Mouse (Mus musculus): ENCODE results near the gene Gm45808. TPM values are rescaled to one million over a fixed set of nuclear protein-coding genes. Genes with fewer than 3 reads are reported as not detected.

The Gm45808 gene
- total and polyA plus RNA-seq, 2 experiments from 2014 or later: 0.18 to 14.2 TPM

- Histone ChIP-seq H3K4me3 (ENCODE audit: low read depth, low read length) (peak overlapping the region; percentile 74), H3K4me2 (ENCODE audit: low read depth, low read length) (peak overlapping the region; percentile 81), H3K27me3 (ENCODE audit: control insufficient read depth, insufficient read depth, low read length) (no peaks in the 10 kb centered on the region), H3K27ac (ENCODE audit: low read depth) (peak overlapping the region; percentile 88), H3K9ac (replicated peaks; ENCODE audit: low read depth, low read length) (peak overlapping the region; percentile 88), H3K9me3 (replicated peaks; ENCODE audit: control insufficient read depth, low read length) (no peaks in the 10 kb centered on the region), H3K36me3 (replicated peaks; ENCODE audit: control insufficient read depth, insufficient read depth, low read length) (peaks cover 50% of the 10 kb centered on the region), H3K4me1 (ENCODE audit: control insufficient read depth, insufficient read depth) (peaks cover 21% of the 10 kb centered on the region)
- TF ChIP-seq CTCF (IDR thresholded peaks at IDR 0.05; ENCODE audit: low read depth) (no peak), EP300 (IDR thresholded peaks at IDR 0.05; ENCODE audit: low read depth) (no peak)
- peak; percentile 66 for ATAC-seq (ENCODE audit: insufficient read depth, low read depth)
- WGBS: under 1% methylated on average over 40 of the region's 43 CpGs
- DNase-seq (ENCODE audit: low spot score): peak; percentile 62
Observed at GRCm38 (mm10) chr7:45458748-45459563, 27.7 kb downstream of the Gm45808 start.

GRCm38 (mm10) chr7:45457204-45458060 is 29.2 kb downstream of the Gm45808 start:
- H3K4me3 ChIP-seq (ENCODE audit: low read depth, low read length): peak overlapping the region; percentile 74
- H3K9ac ChIP-seq (replicated peaks; ENCODE audit: low read depth, low read length): peak overlapping the region; percentile 88; the same call in 1 of the 2 replicates
- H3K27ac ChIP-seq (ENCODE audit: low read depth): peak overlapping the region; percentile 22; the same call in 1 of the 2 replicates
- DNase-seq (ENCODE audit: low spot score): no peak
- H3K36me3 ChIP-seq (replicated peaks; ENCODE audit: control insufficient read depth, insufficient read depth, low read length): peaks cover 55% of the 10 kb centered on the region
- ATAC-seq (ENCODE audit: insufficient read depth, low read depth): no peak
- 46% methylated on average over 9 of the region's 10 CpGs for WGBS
- no peaks in the 10 kb centered on the region for H3K9me3 ChIP-seq (replicated peaks; ENCODE audit: control insufficient read depth, low read length)
- H3K4me2 ChIP-seq (ENCODE audit: low read depth, low read length): peak overlapping the region; percentile 81
- H3K4me1 ChIP-seq (ENCODE audit: control insufficient read depth, insufficient read depth): peaks cover 21% of the 10 kb centered on the region
- no peaks in the 10 kb centered on the region for H3K27me3 ChIP-seq (ENCODE audit: control insufficient read depth, insufficient read depth, low read length)
- TF ChIP-seq EP300 (IDR thresholded peaks at IDR 0.05; ENCODE audit: low read depth) (peak; percentile 53; the same call in 1 of the 2 replicates), CTCF (IDR thresholded peaks at IDR 0.05; ENCODE audit: low read depth) (no peak)

- DNase-seq (ENCODE audit: low spot score) (no peak), ATAC-seq (ENCODE audit: insufficient read depth, low read depth) (no peak)
- Histone ChIP-seq H3K9ac (replicated peaks; ENCODE audit: low read depth, low read length) (no peak overlapping the region), H3K4me3 (ENCODE audit: low read depth, low read length) (no peak overlapping the region), H3K27ac (ENCODE audit: low read depth) (peak overlapping the region; percentile 22; the same call in 1 of the 2 replicates), H3K9me3 (replicated peaks; ENCODE audit: control insufficient read depth, low read length) (no peaks in the 10 kb centered on the region), H3K4me2 (ENCODE audit: low read depth, low read length) (0 out of 2 replicates have a peak overlapping the region, but pooled peaks have one; percentile 81), H3K4me1 (ENCODE audit: control insufficient read depth, insufficient read depth) (peaks cover 21% of the 10 kb centered on the region), H3K27me3 (ENCODE audit: control insufficient read depth, insufficient read depth, low read length) (no peaks in the 10 kb centered on the region), H3K36me3 (replicated peaks; ENCODE audit: control insufficient read depth, insufficient read depth, low read length) (peaks cover 59% of the 10 kb centered on the region)
- TF ChIP-seq EP300 (IDR thresholded peaks at IDR 0.05; ENCODE audit: low read depth): no peak
- no peak for TF ChIP-seq CTCF (IDR thresholded peaks at IDR 0.05; ENCODE audit: low read depth)
- 25% methylated on average over 9 of the region's 9 CpGs for WGBS
Observed at GRCm38 (mm10) chr7:45456721-45457203, 29.8 kb downstream of the Gm45808 start.

- no peak for TF ChIP-seq CTCF (IDR thresholded peaks at IDR 0.05; ENCODE audit: low read depth)
- TF ChIP-seq EP300 (IDR thresholded peaks at IDR 0.05; ENCODE audit: low read depth): no peak
- peaks cover 21% of the 10 kb centered on the region for H3K4me1 ChIP-seq (ENCODE audit: control insufficient read depth, insufficient read depth)
- no peak for DNase-seq (ENCODE audit: low spot score)
- no peaks in the 10 kb centered on the region for H3K27me3 ChIP-seq (ENCODE audit: control insufficient read depth, insufficient read depth, low read length)
- ATAC-seq (ENCODE audit: insufficient read depth, low read depth): no peak
- no peak overlapping the region for H3K9ac ChIP-seq (replicated peaks; ENCODE audit: low read depth, low read length)
- H3K27ac ChIP-seq (ENCODE audit: low read depth): no peak overlapping the region
- WGBS: 68% methylated on average over 13 of the region's 13 CpGs
- H3K4me3 ChIP-seq (ENCODE audit: low read depth, low read length): no peak overlapping the region
- H3K9me3 ChIP-seq (replicated peaks; ENCODE audit: control insufficient read depth, low read length): no peaks in the 10 kb centered on the region
- peaks cover 62% of the 10 kb centered on the region for H3K36me3 ChIP-seq (replicated peaks; ENCODE audit: control insufficient read depth, insufficient read depth, low read length)
- H3K4me2 ChIP-seq (ENCODE audit: low read depth, low read length): no peak overlapping the region
Observed at GRCm38 (mm10) chr7:45455932-45456696, 30.5 kb downstream of the Gm45808 start.

GRCm38 (mm10) chr7:45454971-45455370 is 31.6 kb downstream of the Gm45808 start:
- no peak overlapping the region for H3K4me2 ChIP-seq (ENCODE audit: low read depth, low read length)
- H3K27ac ChIP-seq (ENCODE audit: low read depth): no peak overlapping the region
- peaks cover 63% of the 10 kb centered on the region for H3K36me3 ChIP-seq (replicated peaks; ENCODE audit: control insufficient read depth, insufficient read depth, low read length)
- no peak overlapping the region for H3K9ac ChIP-seq (replicated peaks; ENCODE audit: low read depth, low read length)
- peaks cover 12% of the 10 kb centered on the region; the same call in 1 of the 2 replicates for H3K4me1 ChIP-seq (ENCODE audit: control insufficient read depth, insufficient read depth)
- WGBS: 92% methylated on average over 10 of the region's 15 CpGs
- H3K4me3 ChIP-seq (ENCODE audit: low read depth, low read length): no peak overlapping the region
- no peaks in the 10 kb centered on the region for H3K9me3 ChIP-seq (replicated peaks; ENCODE audit: control insufficient read depth, low read length)
- TF ChIP-seq CTCF (IDR thresholded peaks at IDR 0.05; ENCODE audit: low read depth) (no peak), EP300 (IDR thresholded peaks at IDR 0.05; ENCODE audit: low read depth) (no peak)
- H3K27me3 ChIP-seq (ENCODE audit: control insufficient read depth, insufficient read depth, low read length): no peaks in the 10 kb centered on the region
- DNase-seq (ENCODE audit: low spot score): no peak
- ATAC-seq (ENCODE audit: insufficient read depth, low read depth): no peak

All from heart, postnatal 0 days (tissue).